Mouse (Mus musculus): ENCODE measurements around the gene Dctpp1. TPM values are rescaled to one million over a fixed set of nuclear protein-coding genes. Genes with fewer than 3 reads are reported as not detected.
A peak's percentile ranks its signal among the peaks of the same experiment; 100 is the strongest.

Gene Dctpp1
- polyA plus RNA-seq, 1 experiment from 2014 or later, result 292 TPM

GRCm38 (mm10) chr7:127262218-127262961 is 1.9 kb upstream of the Dctpp1 start:
- Histone ChIP-seq H3K4me1 (ENCODE audit: control insufficient read depth, insufficient read depth, low read length) (peaks cover 4% of the 10 kb centered on the region; the same call in 1 of the 2 replicates), H3K36me3 (ENCODE audit: control insufficient read depth, insufficient read depth, low read length) (peaks cover 4% of the 10 kb centered on the region; the same call in 1 of the 2 replicates), H3K4me2 (ENCODE audit: low read depth, severe bottlenecking) (no peak overlapping the region), H3K27ac (replicated peaks; ENCODE audit: low read depth, low read length) (no peak overlapping the region), H3K9ac (ENCODE audit: low read length) (no peak overlapping the region), H3K9me3 (ENCODE audit: control insufficient read depth, low read length) (no peaks in the 10 kb centered on the region), H3K27me3 (ENCODE audit: control insufficient read depth, insufficient read depth, low read length) (no peaks in the 10 kb centered on the region), H3K4me3 (ENCODE audit: low read depth, low read length) (no peak overlapping the region)
- no peak for ATAC-seq (ENCODE audit: insufficient number of reproducible peaks, low FRiP score, low TSS enrichment, low read depth)
- 84% methylated on average over 10 of the region's 10 CpGs for WGBS
- DNase-seq (ENCODE audit: low spot score), result no peak

GRCm38 (mm10) chr7:127259186-127259905 is 1.2 kb downstream of the Dctpp1 start:
- DNase-seq (ENCODE audit: low spot score), result no peak
- WGBS, result 76% methylated on average over 8 of the region's 8 CpGs
- H3K36me3 ChIP-seq (ENCODE audit: control insufficient read depth, insufficient read depth, low read length), result peaks cover 7% of the 10 kb centered on the region
- peaks cover 7% of the 10 kb centered on the region for H3K4me1 ChIP-seq (ENCODE audit: control insufficient read depth, insufficient read depth, low read length)
- H3K27ac ChIP-seq (replicated peaks; ENCODE audit: low read depth, low read length), result no peak overlapping the region
- no peak overlapping the region for H3K9ac ChIP-seq (ENCODE audit: low read length)
- no peaks in the 10 kb centered on the region for H3K9me3 ChIP-seq (ENCODE audit: control insufficient read depth, low read length)
- peak overlapping the region; percentile 70 for H3K4me2 ChIP-seq (ENCODE audit: low read depth, severe bottlenecking)
- ATAC-seq (ENCODE audit: insufficient number of reproducible peaks, low FRiP score, low TSS enrichment, low read depth), result no peak
- no peaks in the 10 kb centered on the region for H3K27me3 ChIP-seq (ENCODE audit: control insufficient read depth, insufficient read depth, low read length)
- H3K4me3 ChIP-seq (ENCODE audit: low read depth, low read length), result peak overlapping the region; percentile 78

- Histone ChIP-seq H3K9ac (ENCODE audit: low read length) (no peak overlapping the region), H3K4me3 (ENCODE audit: low read depth, low read length) (no peak overlapping the region), H3K4me2 (ENCODE audit: low read depth, severe bottlenecking) (no peak overlapping the region), H3K27me3 (ENCODE audit: control insufficient read depth, insufficient read depth, low read length) (no peaks in the 10 kb centered on the region), H3K9me3 (ENCODE audit: control insufficient read depth, low read length) (no peaks in the 10 kb centered on the region), H3K36me3 (ENCODE audit: control insufficient read depth, insufficient read depth, low read length) (peaks cover 7% of the 10 kb centered on the region), H3K27ac (replicated peaks; ENCODE audit: low read depth, low read length) (no peak overlapping the region), H3K4me1 (ENCODE audit: control insufficient read depth, insufficient read depth, low read length) (peaks cover 10% of the 10 kb centered on the region)
- DNase-seq (ENCODE audit: low spot score) (no peak), ATAC-seq (ENCODE audit: insufficient number of reproducible peaks, low FRiP score, low TSS enrichment, low read depth) (no peak)
- WGBS, result 89% methylated on average over 5 of the region's 5 CpGs
Observed at GRCm38 (mm10) chr7:127256518-127256917, 4.0 kb downstream of the Dctpp1 start.

GRCm38 (mm10) chr7:127255965-127256364 is 4.5 kb downstream of the Dctpp1 start:
- no peak for DNase-seq (ENCODE audit: low spot score)

GRCm38 (mm10) chr7:127255008-127255407 is 5.5 kb downstream of the Dctpp1 start:
- Histone ChIP-seq H3K4me3 (ENCODE audit: low read depth, low read length) (peak overlapping the region; percentile 54), H3K9ac (ENCODE audit: low read length) (peak overlapping the region; percentile 68; the same call in 1 of the 2 replicates)
- 16% methylated on average over 4 of the region's 4 CpGs for WGBS

More at GRCm38 (mm10) chr7:127255965-127256364, 4.5 kb downstream of the Dctpp1 start:
- Histone ChIP-seq H3K4me1 (ENCODE audit: control insufficient read depth, insufficient read depth, low read length) (peaks cover 9% of the 10 kb centered on the region), H3K4me2 (ENCODE audit: low read depth, severe bottlenecking) (no peak overlapping the region), H3K4me3 (ENCODE audit: low read depth, low read length) (no peak overlapping the region), H3K27me3 (ENCODE audit: control insufficient read depth, insufficient read depth, low read length) (no peaks in the 10 kb centered on the region), H3K9ac (ENCODE audit: low read length) (no peak overlapping the region), H3K9me3 (ENCODE audit: control insufficient read depth, low read length) (no peaks in the 10 kb centered on the region), H3K27ac (replicated peaks; ENCODE audit: low read depth, low read length) (no peak overlapping the region), H3K36me3 (ENCODE audit: control insufficient read depth, insufficient read depth, low read length) (peaks cover 7% of the 10 kb centered on the region)
- 88% methylated on average over 2 of the region's 2 CpGs for WGBS
- no peak for ATAC-seq (ENCODE audit: insufficient number of reproducible peaks, low FRiP score, low TSS enrichment, low read depth)

GRCm38 (mm10) chr7:127253821-127254769 is 6.4 kb downstream of the Dctpp1 start:
- H3K36me3 ChIP-seq (ENCODE audit: control insufficient read depth, insufficient read depth, low read length), result peaks cover 9% of the 10 kb centered on the region
- 2% methylated on average over 113 of the region's 136 CpGs for WGBS
- H3K4me2 ChIP-seq (ENCODE audit: low read depth, severe bottlenecking), result peak overlapping the region; percentile 82
- H3K9ac ChIP-seq (ENCODE audit: low read length), result peak overlapping the region; percentile 68
- DNase-seq (ENCODE audit: low spot score), result peak; percentile 96
- no peaks in the 10 kb centered on the region for H3K9me3 ChIP-seq (ENCODE audit: control insufficient read depth, low read length)
- peaks cover 6% of the 10 kb centered on the region; the same call in 1 of the 2 replicates for H3K4me1 ChIP-seq (ENCODE audit: control insufficient read depth, insufficient read depth, low read length)
- peak overlapping the region; percentile 74 for H3K27ac ChIP-seq (replicated peaks; ENCODE audit: low read depth, low read length)
- peak overlapping the region; percentile 54 for H3K4me3 ChIP-seq (ENCODE audit: low read depth, low read length)
- ATAC-seq (ENCODE audit: insufficient number of reproducible peaks, low FRiP score, low TSS enrichment, low read depth), result peak; percentile 93
- no peaks in the 10 kb centered on the region for H3K27me3 ChIP-seq (ENCODE audit: control insufficient read depth, insufficient read depth, low read length)

More at GRCm38 (mm10) chr7:127255008-127255407, 5.5 kb downstream of the Dctpp1 start:
- peaks cover 8% of the 10 kb centered on the region for H3K4me1 ChIP-seq (ENCODE audit: control insufficient read depth, insufficient read depth, low read length)
- ATAC-seq (ENCODE audit: insufficient number of reproducible peaks, low FRiP score, low TSS enrichment, low read depth) (no peak), DNase-seq (ENCODE audit: low spot score) (no peak)
- no peaks in the 10 kb centered on the region for H3K9me3 ChIP-seq (ENCODE audit: control insufficient read depth, low read length)
- no peaks in the 10 kb centered on the region for H3K27me3 ChIP-seq (ENCODE audit: control insufficient read depth, insufficient read depth, low read length)
- peaks cover 7% of the 10 kb centered on the region for H3K36me3 ChIP-seq (ENCODE audit: control insufficient read depth, insufficient read depth, low read length)
- peak overlapping the region; percentile 74; the same call in 1 of the 2 replicates for H3K27ac ChIP-seq (replicated peaks; ENCODE audit: low read depth, low read length)
- H3K4me2 ChIP-seq (ENCODE audit: low read depth, severe bottlenecking), result peak overlapping the region; percentile 82

- Histone ChIP-seq H3K9ac (ENCODE audit: low read length) (peak overlapping the region; percentile 68; the same call in 1 of the 2 replicates), H3K36me3 (ENCODE audit: control insufficient read depth, insufficient read depth, low read length) (peaks cover 7% of the 10 kb centered on the region), H3K4me3 (ENCODE audit: low read depth, low read length) (peak overlapping the region; percentile 54), H3K4me1 (ENCODE audit: control insufficient read depth, insufficient read depth, low read length) (peaks cover 6% of the 10 kb centered on the region; the same call in 1 of the 2 replicates), H3K4me2 (ENCODE audit: low read depth, severe bottlenecking) (peak overlapping the region; percentile 82), H3K27ac (replicated peaks; ENCODE audit: low read depth, low read length) (no peak overlapping the region), H3K27me3 (ENCODE audit: control insufficient read depth, insufficient read depth, low read length) (no peaks in the 10 kb centered on the region), H3K9me3 (ENCODE audit: control insufficient read depth, low read length) (no peaks in the 10 kb centered on the region)
- WGBS, result 84% methylated on average over 6 of the region's 6 CpGs
- no peak for DNase-seq (ENCODE audit: low spot score)
- 0 out of 2 replicates have a peak, but pooled peaks have one; percentile 15 for ATAC-seq (ENCODE audit: insufficient number of reproducible peaks, low FRiP score, low TSS enrichment, low read depth)
Observed at GRCm38 (mm10) chr7:127253341-127253740, 7.2 kb downstream of the Dctpp1 start.

Measured in limb, embryonic 11.5 days (tissue).